Mouse (Mus musculus) midbrain, embryonic 13.5 days (tissue): ENCODE results near the gene Cog8. TPM values are rescaled to one million over a fixed set of nuclear protein-coding genes. Genes with fewer than 3 reads are reported as not detected.

Source experiments
- ATAC-seq: fragments of 200-750 bp; cut with Nextera tagmentation; 2 replicates; pipeline ENCODE4 v1.8.0; 2017; ENCODE audit warnings: mild to moderate bottlenecking, moderate TSS enrichment, moderate library complexity
- H3K27ac ChIP-seq: fragments of 300-500 bp; sonication (generic); 2 replicates; pipeline ENCODE4 v1.5.1; 2015; ENCODE audit warnings: inconsistent platforms, mild to moderate bottlenecking, moderate library complexity
- H3K27me3 ChIP-seq: fragments of 300-500 bp; sonication (generic); 2 replicates; pipeline ENCODE4 v1.6.1; 2015; ENCODE audit warnings: mild to moderate bottlenecking, inconsistent platforms
- H3K36me3 ChIP-seq: fragments of 300-500 bp; sonication (generic); 2 replicates; pipeline ENCODE4 v1.6.1; 2015; ENCODE audit warnings: mild to moderate bottlenecking, inconsistent platforms
- H3K4me1 ChIP-seq: fragments of 300-500 bp; sonication (generic); replicated peaks from 2 replicates; pipeline ENCODE4 v1.6.1; 2015; ENCODE audit warnings: inconsistent platforms
- H3K4me2 ChIP-seq: fragments of 300-500 bp; sonication (generic); replicated peaks from 2 replicates; pipeline ENCODE4 v1.6.1; 2015; ENCODE audit warnings: moderate library complexity, mild to moderate bottlenecking, inconsistent platforms
- H3K4me3 ChIP-seq: fragments of 300-500 bp; sonication (generic); replicated peaks from 2 replicates; pipeline ENCODE4 v1.5.1; 2015; ENCODE audit warnings: mild to moderate bottlenecking, inconsistent platforms
- H3K9ac ChIP-seq: fragments of 300-500 bp; sonication (generic); replicated peaks from 2 replicates; pipeline ENCODE4 v1.6.1; 2015; ENCODE audit warnings: mild to moderate bottlenecking, inconsistent platforms
- H3K9me3 ChIP-seq: fragments of 300-500 bp; sonication (generic); 2 replicates; pipeline ENCODE4 v1.6.1; 2016; ENCODE audit warnings: mild to moderate bottlenecking, inconsistent platforms
- WGBS: fragments of 180-500 bp; shearing (Covaris S2); methylation state at CpG from one replicate; pipeline ENCODE4 v1.1.7; 2015; 5-methylcytosine and 5-hydroxymethylcytosine counted together
- polyA plus RNA-seq: library from polyadenylated mRNA; unstranded; fragments of >200 nt; fragmentation: Nextera tagmentation; extraction: Ambion mirVana; gene quantifications from 2 replicates; pipeline ENCODE4 v1.2.1, GENCODE M21; 2015

The Cog8 gene
- 37.0 and 42.0 TPM in 2 replicates for polyA plus RNA-seq

GRCm38 (mm10) chr8:107056076-107056972 is at the start of gene Cog8, which contains the start of gene Nip7:
Gene Cog8, minus strand, starts transcription at chr8:107056689.
Gene Nip7, plus strand, starts transcription at chr8:107056877.
- WGBS, result under 1% methylated on average over 88 of the region's 88 CpGs
- Histone ChIP-seq H3K27ac (peak within 1 kb of the TSS; percentile 84), H3K4me2 (peak within 1 kb of the TSS; percentile 98), H3K4me1 (peaks cover 29% of the 10 kb centered on the region), H3K9ac (peak within 1 kb of the TSS; percentile 90), H3K4me3 (peak within 1 kb of the TSS; percentile 71), H3K27me3 (no peaks in the 10 kb centered on the region), H3K36me3 (peaks cover 55% of the 10 kb centered on the region), H3K9me3 (no peaks in the 10 kb centered on the region)
- peak; percentile 97 for ATAC-seq

- no peaks in the 10 kb centered on the region for H3K36me3 ChIP-seq
- H3K27me3 ChIP-seq, result no peaks in the 10 kb centered on the region
- H3K4me1 ChIP-seq, result no peaks in the 10 kb centered on the region
- H3K9me3 ChIP-seq, result no peaks in the 10 kb centered on the region
- no peak overlapping the region for H3K4me3 ChIP-seq
- H3K27ac ChIP-seq, result no peak overlapping the region
- H3K9ac ChIP-seq, result no peak overlapping the region
- no peak overlapping the region for H3K4me2 ChIP-seq
- ATAC-seq, result no peak
- WGBS, result 7% methylated on average over 4 of the region's 4 CpGs
These were observed 48.1 kb upstream of the Cog8 start for GRCm38 (mm10) chr8:107104547-107104946.

GRCm38 (mm10) chr8:107100635-107101034 is 44.1 kb upstream of the Cog8 start:
- ATAC-seq, result no peak
- peaks cover 3% of the 10 kb centered on the region; the same call in 1 of the 2 replicates for H3K4me1 ChIP-seq
- H3K4me3 ChIP-seq, result no peak overlapping the region
- H3K27ac ChIP-seq, result no peak overlapping the region
- H3K4me2 ChIP-seq, result no peak overlapping the region
- H3K36me3 ChIP-seq, result no peaks in the 10 kb centered on the region
- H3K9me3 ChIP-seq, result no peaks in the 10 kb centered on the region
- 77% methylated on average over 2 of the region's 2 CpGs for WGBS
- H3K9ac ChIP-seq, result no peak overlapping the region
- H3K27me3 ChIP-seq, result no peaks in the 10 kb centered on the region

GRCm38 (mm10) chr8:107096366-107097036 is 40.0 kb upstream of the Cog8 start, which contains the start of gene Terf2:
Gene Terf2, minus strand, starts transcription at chr8:107096547.
- H3K36me3 ChIP-seq, result peaks cover 10% of the 10 kb centered on the region
- peak within 1 kb of the TSS; percentile 63 for H3K4me2 ChIP-seq
- no peaks in the 10 kb centered on the region for H3K9me3 ChIP-seq
- H3K27ac ChIP-seq, result peak within 1 kb of the TSS; percentile 89
- H3K9ac ChIP-seq, result peak within 1 kb of the TSS; percentile 90
- H3K27me3 ChIP-seq, result no peaks in the 10 kb centered on the region
- WGBS, result 4% methylated on average over 39 of the region's 39 CpGs
- peaks cover 23% of the 10 kb centered on the region for H3K4me1 ChIP-seq
- peak within 1 kb of the TSS; percentile 67 for H3K4me3 ChIP-seq
- peak; percentile 97 for ATAC-seq

- Histone ChIP-seq H3K27me3 (no peaks in the 10 kb centered on the region), H3K4me1 (peaks cover 23% of the 10 kb centered on the region), H3K9ac (peak overlapping the region; percentile 90), H3K36me3 (peaks cover 15% of the 10 kb centered on the region), H3K27ac (peak overlapping the region; percentile 89), H3K4me3 (peak overlapping the region; percentile 67), H3K4me2 (peak overlapping the region; percentile 63), H3K9me3 (no peaks in the 10 kb centered on the region)
- WGBS, result under 1% methylated on average over 53 of the region's 53 CpGs
- peak; percentile 83; the same call in 1 of the 2 replicates for ATAC-seq
These were observed 39.4 kb upstream of the Cog8 start for GRCm38 (mm10) chr8:107095717-107096365.

- WGBS, result 96% methylated on average over 7 of the region's 7 CpGs
These were observed 34.0 kb upstream of the Cog8 start for GRCm38 (mm10) chr8:107090531-107090930.

GRCm38 (mm10) chr8:107088526-107089063 is 32.1 kb upstream of the Cog8 start:
- no peaks in the 10 kb centered on the region for H3K27me3 ChIP-seq
- H3K9ac ChIP-seq, result no peak overlapping the region
- peaks cover 73% of the 10 kb centered on the region for H3K36me3 ChIP-seq
- H3K4me1 ChIP-seq, result no peaks in the 10 kb centered on the region
- no peak for ATAC-seq
- WGBS, result 96% methylated on average over 5 of the region's 5 CpGs
- H3K4me3 ChIP-seq, result no peak overlapping the region
- no peak overlapping the region for H3K4me2 ChIP-seq
- H3K9me3 ChIP-seq, result no peaks in the 10 kb centered on the region
- H3K27ac ChIP-seq, result no peak overlapping the region

More at GRCm38 (mm10) chr8:107090531-107090930, 34.0 kb upstream of the Cog8 start:
- no peak overlapping the region for H3K27ac ChIP-seq
- no peak overlapping the region for H3K9ac ChIP-seq
- H3K27me3 ChIP-seq, result no peaks in the 10 kb centered on the region
- ATAC-seq, result no peak
- peaks cover 19% of the 10 kb centered on the region for H3K4me1 ChIP-seq
- no peak overlapping the region for H3K4me2 ChIP-seq
- no peak overlapping the region for H3K4me3 ChIP-seq
- peaks cover 63% of the 10 kb centered on the region for H3K36me3 ChIP-seq
- no peaks in the 10 kb centered on the region for H3K9me3 ChIP-seq

- Histone ChIP-seq H3K27me3 (no peaks in the 10 kb centered on the region), H3K4me1 (no peaks in the 10 kb centered on the region), H3K36me3 (peaks cover 82% of the 10 kb centered on the region), H3K4me3 (no peak overlapping the region), H3K9ac (no peak overlapping the region), H3K27ac (no peak overlapping the region), H3K4me2 (no peak overlapping the region), H3K9me3 (no peaks in the 10 kb centered on the region)
- no peak for ATAC-seq
- 100% methylated on average over 5 of the region's 5 CpGs for WGBS
These were observed 29.5 kb upstream of the Cog8 start for GRCm38 (mm10) chr8:107086018-107086417.

GRCm38 (mm10) chr8:107085358-107085757 is 28.9 kb upstream of the Cog8 start:
- Histone ChIP-seq H3K9me3 (no peaks in the 10 kb centered on the region), H3K27ac (no peak overlapping the region), H3K27me3 (no peaks in the 10 kb centered on the region), H3K4me3 (no peak overlapping the region), H3K9ac (no peak overlapping the region), H3K4me1 (no peaks in the 10 kb centered on the region), H3K36me3 (peaks cover 82% of the 10 kb centered on the region), H3K4me2 (no peak overlapping the region)
- WGBS, result 98% methylated on average over 17 of the region's 17 CpGs
- no peak for ATAC-seq

GRCm38 (mm10) chr8:107076239-107076888 is 19.9 kb upstream of the Cog8 start:
- no peak overlapping the region for H3K4me2 ChIP-seq
- 94% methylated on average over 7 of the region's 7 CpGs for WGBS
- H3K9ac ChIP-seq, result no peak overlapping the region
- H3K4me3 ChIP-seq, result no peak overlapping the region
- no peaks in the 10 kb centered on the region for H3K9me3 ChIP-seq
- no peaks in the 10 kb centered on the region for H3K27me3 ChIP-seq
- ATAC-seq, result no peak
- no peak overlapping the region for H3K27ac ChIP-seq
- no peaks in the 10 kb centered on the region for H3K4me1 ChIP-seq
- peaks cover 96% of the 10 kb centered on the region for H3K36me3 ChIP-seq

- peaks cover 93% of the 10 kb centered on the region for H3K36me3 ChIP-seq
- no peak overlapping the region for H3K4me3 ChIP-seq
- no peak overlapping the region for H3K4me2 ChIP-seq
- no peaks in the 10 kb centered on the region for H3K9me3 ChIP-seq
- no peaks in the 10 kb centered on the region for H3K27me3 ChIP-seq
- no peak for ATAC-seq
- H3K4me1 ChIP-seq, result no peaks in the 10 kb centered on the region
- 76% methylated on average over 1 of the region's 1 CpGs for whole genome bisulfite sequencing
- H3K27ac ChIP-seq, result no peak overlapping the region
- H3K9ac ChIP-seq, result no peak overlapping the region
These were observed 17.6 kb upstream of the Cog8 start for GRCm38 (mm10) chr8:107074128-107074527.
